Mouse (Mus musculus): ENCODE measurements around the gene Selenow. TPM values are rescaled to one million over a fixed set of nuclear protein-coding genes. Genes with fewer than 3 reads are reported as not detected.

The Selenow gene
- polyA plus RNA-seq (2015; fragmentation: Nextera tagmentation; extraction: Ambion mirVana): 1,365 and 1,414 TPM in 2 replicates

DNA sequence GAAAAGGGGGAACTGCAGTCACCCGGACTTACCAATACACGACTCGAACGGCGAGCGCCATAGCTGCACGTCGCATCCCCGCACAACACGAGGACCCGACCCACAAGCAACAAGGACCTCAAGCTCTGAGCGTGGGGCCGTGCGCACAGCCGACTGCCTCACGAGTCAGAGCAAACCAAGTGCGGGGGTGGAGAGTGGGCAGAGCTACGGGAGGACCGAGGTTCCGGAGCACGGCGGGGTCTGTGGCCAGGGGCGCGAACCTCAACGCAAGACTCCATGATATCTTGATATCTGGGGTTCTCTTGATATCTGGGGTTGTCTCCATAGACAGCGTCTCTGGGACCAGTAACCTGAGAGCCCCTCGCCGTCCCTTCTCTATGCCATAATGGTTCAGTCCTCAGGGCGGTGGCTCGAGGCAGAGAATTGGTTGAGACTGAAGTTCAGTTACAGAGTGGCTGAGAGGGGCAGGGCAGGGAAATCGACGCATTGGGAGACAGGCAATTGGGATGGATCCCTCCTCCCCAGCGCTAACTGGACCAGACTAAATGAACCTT lies at the start of gene Selenow:
Gene Selenow (minus strand): TSS at position 183 of the 554 bp plus-strand sequence.
- H3K4me2 ChIP-seq: peak within 1 kb of the TSS; percentile 85
- peak; percentile 97 for ATAC-seq (replicated peaks)
- peak within 1 kb of the TSS; percentile 77 for H3K9ac ChIP-seq
- H3K4me3 ChIP-seq: peak within 1 kb of the TSS; percentile 76
- H3K27ac ChIP-seq: peak within 1 kb of the TSS; percentile 92
- no peaks in the 10 kb centered on the region for H3K9me3 ChIP-seq
- H3K4me1 ChIP-seq: peaks cover 26% of the 10 kb centered on the region
- H3K36me3 ChIP-seq (replicated peaks): peaks cover 18% of the 10 kb centered on the region; the same call in 1 of the 2 replicates
- under 1% methylated on average over 33 of the region's 33 CpGs for WGBS
- no peaks in the 10 kb centered on the region for H3K27me3 ChIP-seq (replicated peaks)

DNA sequence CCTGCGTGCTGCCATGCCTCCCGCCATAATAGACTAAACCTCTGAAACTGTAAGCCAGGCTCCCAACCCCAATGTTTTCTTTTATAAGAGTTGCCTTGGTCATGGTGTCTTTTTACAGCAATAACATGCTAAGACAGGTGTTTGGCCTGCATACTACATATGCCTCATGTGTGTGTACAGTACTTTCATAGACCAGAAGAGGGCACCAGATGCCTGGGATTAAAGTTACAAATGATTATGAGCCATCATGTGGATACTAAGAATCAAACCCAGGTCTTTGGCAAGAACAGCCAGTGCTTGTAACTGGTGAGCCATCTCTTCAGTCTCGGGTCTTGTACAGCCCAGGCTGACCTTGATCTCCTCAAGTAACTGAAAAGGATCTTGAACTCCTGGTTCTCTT lies 47.5 kb upstream of the Selenow start:
- WGBS: 90% methylated on average over 3 of the region's 3 CpGs
- H3K4me1 ChIP-seq: 0 out of 2 replicates have a peak, but pooled peaks cover 3% of the 10 kb centered on the region
- no peaks in the 10 kb centered on the region for H3K9me3 ChIP-seq
- no peak overlapping the region for H3K4me3 ChIP-seq
- no peak overlapping the region for H3K4me2 ChIP-seq
- no peaks in the 10 kb centered on the region for H3K27me3 ChIP-seq (replicated peaks)
- no peak overlapping the region for H3K9ac ChIP-seq
- H3K36me3 ChIP-seq (replicated peaks): peaks cover 16% of the 10 kb centered on the region
- ATAC-seq (replicated peaks): no peak
- no peak overlapping the region for H3K27ac ChIP-seq

DNA sequence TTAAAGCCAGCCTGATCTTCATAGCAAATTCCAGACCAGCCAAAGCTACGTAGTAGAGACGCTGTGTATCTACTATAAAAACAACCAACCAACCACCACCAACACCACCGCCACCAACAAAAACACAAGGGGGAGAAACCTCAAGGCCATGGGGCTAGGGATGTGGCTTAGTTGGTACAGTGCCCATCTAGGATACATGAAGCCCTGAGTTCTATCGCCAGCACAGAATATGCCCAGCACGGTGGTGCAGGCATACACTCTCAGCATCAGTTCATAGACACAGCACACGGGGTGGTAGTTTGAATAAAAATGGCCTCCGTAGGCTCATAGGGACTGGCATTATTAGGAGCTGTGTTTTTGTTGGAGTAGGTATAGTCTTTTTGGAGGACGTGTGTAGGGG lies 46.1 kb upstream of the Selenow start:
- H3K27ac ChIP-seq: no peak overlapping the region
- H3K27me3 ChIP-seq (replicated peaks): no peaks in the 10 kb centered on the region
- WGBS: 91% methylated on average over 8 of the region's 8 CpGs
- H3K9ac ChIP-seq: no peak overlapping the region
- no peak overlapping the region for H3K4me3 ChIP-seq
- ATAC-seq (replicated peaks): no peak
- H3K36me3 ChIP-seq (replicated peaks): peaks cover 6% of the 10 kb centered on the region
- no peaks in the 10 kb centered on the region for H3K9me3 ChIP-seq
- 0 out of 2 replicates have a peak, but pooled peaks cover 3% of the 10 kb centered on the region for H3K4me1 ChIP-seq
- no peak overlapping the region for H3K4me2 ChIP-seq

DNA sequence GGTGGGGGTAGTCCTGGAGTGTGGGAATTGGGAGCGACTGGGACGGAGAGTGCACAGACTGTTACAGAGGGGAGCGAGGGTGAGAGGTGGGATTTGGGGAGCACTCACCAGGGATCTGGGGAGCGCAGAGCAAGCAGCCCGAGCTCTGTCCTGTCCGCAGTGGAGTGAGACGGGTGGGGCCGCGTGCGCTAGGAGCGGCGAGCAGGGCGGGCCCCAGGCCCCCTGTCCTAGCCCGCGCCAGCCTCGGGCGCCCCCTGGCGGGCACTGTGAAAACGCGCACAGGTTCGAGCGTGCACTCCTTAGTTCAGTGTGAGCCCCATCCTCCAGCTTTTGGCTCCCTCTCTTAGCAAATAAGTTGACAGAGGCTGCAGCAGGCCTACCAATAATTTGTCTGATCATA lies 45.1 kb upstream of the Selenow start, which contains the start of gene Ehd2:
Gene Ehd2 (minus strand): TSS at position 256 of the 400 bp plus-strand sequence.
- peak within 1 kb of the TSS; percentile 46 for H3K4me2 ChIP-seq
- ATAC-seq (replicated peaks): peak; percentile 55
- no peaks in the 10 kb centered on the region for H3K27me3 ChIP-seq (replicated peaks)
- peaks cover 4% of the 10 kb centered on the region for H3K36me3 ChIP-seq (replicated peaks)
- no peak within 1 kb of the TSS for H3K9ac ChIP-seq
- H3K4me3 ChIP-seq: peak within 1 kb of the TSS; percentile 20; the same call in 1 of the 2 replicates
- no peaks in the 10 kb centered on the region for H3K9me3 ChIP-seq
- H3K27ac ChIP-seq: no peak within 1 kb of the TSS
- H3K4me1 ChIP-seq: peaks cover 8% of the 10 kb centered on the region
- WGBS: 1% methylated on average over 22 of the region's 22 CpGs

DNA sequence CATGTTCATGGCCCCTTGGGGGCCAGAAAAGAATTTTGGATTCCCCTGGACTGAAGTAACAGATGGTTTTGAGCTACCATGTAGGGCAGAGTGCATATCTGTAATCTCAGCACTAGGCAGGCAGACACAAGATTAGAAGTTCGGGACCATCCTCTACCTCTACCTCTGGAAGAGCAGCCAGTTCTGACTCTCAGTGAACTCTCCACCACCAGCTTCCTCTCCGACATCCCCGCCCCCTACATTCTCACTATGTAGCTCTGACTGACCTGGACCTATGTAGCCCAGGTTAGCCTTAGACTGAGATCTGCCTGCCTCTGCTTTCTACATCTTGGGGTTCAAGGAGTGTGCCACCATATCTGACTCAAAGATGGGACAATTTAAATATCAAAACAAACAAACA lies 44.3 kb upstream of the Selenow start:
- Histone ChIP-seq H3K9me3 (no peaks in the 10 kb centered on the region), H3K4me2 (0 out of 2 replicates have a peak overlapping the region, but pooled peaks have one; percentile 46), H3K27me3 (replicated peaks) (no peaks in the 10 kb centered on the region), H3K9ac (no peak overlapping the region), H3K4me3 (no peak overlapping the region), H3K36me3 (replicated peaks) (no peaks in the 10 kb centered on the region; the same call in 1 of the 2 replicates), H3K4me1 (peaks cover 11% of the 10 kb centered on the region), H3K27ac (no peak overlapping the region)
- WGBS: 77% methylated on average over 3 of the region's 3 CpGs
- no peak for ATAC-seq (replicated peaks)

DNA sequence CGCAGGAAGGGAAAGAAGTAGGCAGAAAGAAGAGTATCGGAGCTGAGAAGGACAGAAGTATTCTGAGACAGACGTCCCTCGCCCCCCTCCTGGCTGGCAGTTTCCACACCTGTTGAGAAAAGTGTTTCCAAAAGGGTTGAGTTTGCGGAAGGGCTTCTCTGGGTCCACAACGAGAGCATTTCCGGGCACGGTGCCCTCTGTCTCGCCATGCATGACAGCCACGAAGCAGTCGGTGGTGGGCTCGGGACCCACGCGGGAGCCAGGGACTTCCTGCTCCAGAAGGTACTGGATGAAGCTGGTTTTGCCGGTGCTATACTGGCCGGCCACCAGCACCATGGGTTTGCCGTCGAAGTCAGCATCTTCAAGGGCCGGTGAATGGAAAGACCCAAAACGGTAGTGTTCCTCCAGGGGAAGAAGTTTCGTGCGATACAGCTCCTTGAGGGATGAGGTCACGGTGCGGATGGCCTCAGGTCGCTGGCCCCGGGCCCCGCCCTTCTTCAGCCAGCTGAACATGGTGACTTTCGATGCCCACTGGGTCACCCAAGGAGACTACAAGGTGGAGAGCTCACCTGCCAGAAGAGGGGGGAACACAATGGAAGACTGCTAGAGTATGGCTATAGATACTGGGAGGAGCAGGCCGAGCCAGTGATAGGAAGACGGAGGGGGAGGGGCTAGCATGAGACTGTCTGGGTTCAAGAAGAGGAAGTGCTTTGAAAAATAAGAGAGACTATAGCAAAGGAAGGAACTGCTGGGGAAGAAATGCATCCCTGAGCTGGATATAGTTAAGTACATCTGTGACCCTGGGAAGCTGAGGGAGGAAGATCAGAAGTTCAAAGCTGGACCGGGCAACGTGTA lies 41.8 kb upstream of the Selenow start:
- no peaks in the 10 kb centered on the region for H3K9me3 ChIP-seq
- no peaks in the 10 kb centered on the region for H3K27me3 ChIP-seq (replicated peaks)
- no peak overlapping the region for H3K27ac ChIP-seq
- no peak for ATAC-seq (replicated peaks)
- WGBS: 85% methylated on average over 32 of the region's 32 CpGs
- no peak overlapping the region for H3K4me2 ChIP-seq
- H3K4me1 ChIP-seq: peaks cover 11% of the 10 kb centered on the region
- H3K9ac ChIP-seq: no peak overlapping the region
- no peak overlapping the region for H3K4me3 ChIP-seq
- no peaks in the 10 kb centered on the region for H3K36me3 ChIP-seq (replicated peaks)

DNA sequence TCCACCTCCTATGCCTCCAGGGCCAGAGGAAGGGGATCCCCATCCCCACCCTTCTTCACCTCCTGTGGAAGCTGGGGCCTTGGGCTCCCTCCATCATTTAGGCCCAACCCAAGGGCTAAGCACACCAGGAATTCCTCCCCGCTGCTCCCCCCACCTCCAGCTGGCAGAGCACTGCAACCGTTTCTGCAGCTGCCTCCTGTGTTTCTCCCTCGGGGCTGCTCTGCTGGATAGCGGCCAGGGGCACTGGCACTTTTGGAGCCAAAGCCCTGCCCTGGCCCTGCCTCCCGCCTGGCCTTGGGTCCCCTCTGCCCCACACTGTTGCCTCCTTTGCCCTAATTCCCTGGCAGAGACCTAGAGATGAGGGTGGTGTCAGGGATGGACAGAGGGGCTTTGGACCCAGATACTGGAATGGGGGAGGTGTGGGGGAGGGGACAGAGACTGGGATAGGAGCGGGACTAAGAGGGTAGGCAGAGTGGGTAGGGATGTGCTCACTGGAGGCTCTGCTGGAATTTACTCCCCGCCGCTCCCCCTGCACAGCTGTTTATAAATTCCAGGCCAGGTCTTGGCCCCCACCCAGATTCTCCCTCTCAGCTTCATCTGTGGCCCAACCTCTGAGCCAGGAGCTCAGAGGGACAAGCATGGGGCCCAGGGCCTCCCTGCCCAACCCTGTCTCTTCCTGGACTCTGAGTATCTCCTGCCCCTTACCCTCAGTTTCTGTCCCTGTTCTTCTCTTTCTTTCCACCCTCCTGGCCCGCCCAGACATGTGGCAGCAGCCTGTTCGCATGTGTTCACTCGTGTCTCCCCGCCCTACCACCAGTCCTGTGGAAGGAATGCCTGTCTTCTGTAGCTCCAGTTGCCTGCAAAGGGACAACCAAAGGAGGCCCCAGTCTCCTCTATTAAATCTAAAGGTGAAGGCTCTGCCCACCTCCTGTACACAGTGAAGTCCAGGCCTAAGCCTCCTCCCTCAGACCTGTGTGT lies 40.4 kb upstream of the Selenow start:
- Histone ChIP-seq H3K9ac (no peak overlapping the region), H3K4me3 (no peak overlapping the region), H3K4me1 (peaks cover 11% of the 10 kb centered on the region), H3K36me3 (replicated peaks) (no peaks in the 10 kb centered on the region), H3K27me3 (replicated peaks) (no peaks in the 10 kb centered on the region), H3K9me3 (no peaks in the 10 kb centered on the region), H3K4me2 (no peak overlapping the region), H3K27ac (no peak overlapping the region)
- WGBS: 41% methylated on average over 12 of the region's 12 CpGs
- no peak for ATAC-seq (replicated peaks)

GRCm38 (mm10) chr7:15961798-15962197 lies 39.6 kb upstream of the Selenow start:
- Histone ChIP-seq H3K27ac (no peak overlapping the region), H3K9me3 (no peaks in the 10 kb centered on the region), H3K36me3 (replicated peaks) (no peaks in the 10 kb centered on the region), H3K9ac (no peak overlapping the region), H3K27me3 (replicated peaks) (no peaks in the 10 kb centered on the region), H3K4me1 (peaks cover 8% of the 10 kb centered on the region), H3K4me3 (no peak overlapping the region), H3K4me2 (no peak overlapping the region)
- 84% methylated on average over 7 of the region's 7 CpGs for WGBS
- no peak for ATAC-seq (replicated peaks)

GRCm38 (mm10) chr7:15961239-15961638 lies 39.0 kb upstream of the Selenow start:
- ATAC-seq (replicated peaks): no peak
- no peaks in the 10 kb centered on the region for H3K9me3 ChIP-seq
- H3K4me3 ChIP-seq: no peak overlapping the region
- H3K36me3 ChIP-seq (replicated peaks): no peaks in the 10 kb centered on the region
- H3K27ac ChIP-seq: no peak overlapping the region
- H3K9ac ChIP-seq: no peak overlapping the region
- WGBS: 60% methylated on average over 4 of the region's 4 CpGs
- peaks cover 8% of the 10 kb centered on the region for H3K4me1 ChIP-seq
- no peaks in the 10 kb centered on the region for H3K27me3 ChIP-seq (replicated peaks)
- no peak overlapping the region for H3K4me2 ChIP-seq

DNA sequence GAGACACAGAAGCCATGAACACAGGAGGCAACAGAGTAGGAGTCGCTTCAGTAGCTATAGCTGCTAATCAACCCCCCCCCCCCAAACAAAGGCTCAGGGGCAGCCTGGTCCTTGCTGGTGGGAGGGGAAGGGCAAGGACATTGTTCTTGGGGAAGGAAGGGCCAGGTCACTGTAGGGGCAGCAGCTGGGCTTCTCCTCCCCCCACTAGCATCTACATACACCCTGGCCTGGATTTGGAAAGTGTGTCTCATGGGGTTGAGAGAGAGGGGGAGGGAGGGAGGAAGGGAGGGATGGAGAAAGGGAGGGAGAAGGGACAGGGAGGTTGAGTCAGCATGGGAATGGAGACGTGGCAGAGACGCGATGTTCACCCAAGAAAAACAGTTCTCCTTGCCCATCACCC lies 38.5 kb upstream of the Selenow start:
- Histone ChIP-seq H3K9me3 (no peaks in the 10 kb centered on the region), H3K27me3 (replicated peaks) (no peaks in the 10 kb centered on the region), H3K36me3 (replicated peaks) (no peaks in the 10 kb centered on the region), H3K9ac (no peak overlapping the region), H3K27ac (no peak overlapping the region), H3K4me1 (peaks cover 8% of the 10 kb centered on the region), H3K4me3 (no peak overlapping the region), H3K4me2 (no peak overlapping the region)
- 41% methylated on average over 4 of the region's 4 CpGs for WGBS
- ATAC-seq (replicated peaks): no peak

- Histone ChIP-seq H3K4me2 (no peak overlapping the region), H3K9me3 (no peaks in the 10 kb centered on the region), H3K4me3 (no peak overlapping the region), H3K4me1 (no peaks in the 10 kb centered on the region), H3K27ac (no peak overlapping the region), H3K27me3 (replicated peaks) (no peaks in the 10 kb centered on the region), H3K9ac (no peak overlapping the region), H3K36me3 (replicated peaks) (no peaks in the 10 kb centered on the region)
- no peak for ATAC-seq (replicated peaks)
- 87% methylated on average over 5 of the region's 5 CpGs for WGBS
Measured at GRCm38 (mm10) chr7:15956143-15956542, 33.9 kb upstream of the Selenow start.

- ATAC-seq (replicated peaks): no peak
- H3K36me3 ChIP-seq (replicated peaks): no peaks in the 10 kb centered on the region
- WGBS: 18% methylated on average over 7 of the region's 7 CpGs
- H3K9ac ChIP-seq: no peak overlapping the region
- peak overlapping the region; percentile 34 for H3K4me2 ChIP-seq
- no peaks in the 10 kb centered on the region for H3K4me1 ChIP-seq
- no peak overlapping the region for H3K27ac ChIP-seq
- no peaks in the 10 kb centered on the region for H3K9me3 ChIP-seq
- H3K27me3 ChIP-seq (replicated peaks): no peaks in the 10 kb centered on the region
- no peak overlapping the region for H3K4me3 ChIP-seq
Measured at GRCm38 (mm10) chr7:15955509-15955908, 33.3 kb upstream of the Selenow start.

All from midbrain, embryonic 15.5 days (tissue).